Mouse (Mus musculus): ENCODE results near the gene Gtpbp4. TPM values are rescaled to one million over a fixed set of nuclear protein-coding genes. Genes with fewer than 3 reads are reported as not detected.

Gtpbp4 gene
- total RNA-seq (2021) = 10 to 100 TPM; 39.8 to 45.0 TPM
- long read RNA-seq, experiment 1, full-length matches to known transcripts = 22 of 33 reads
- long read RNA-seq, experiment 1, partial matches to known transcripts = 4 of 33 reads
- long read RNA-seq, experiment 1, other reads (novel, unspliced or antisense) = 7 of 33 reads
- long read RNA-seq, experiment 2, full-length matches to known transcripts = 29 of 34 reads
- long read RNA-seq, experiment 2, partial matches to known transcripts = 2 of 34 reads
- long read RNA-seq, experiment 2, other reads (novel, unspliced or antisense) = 3 of 34 reads

- DNase-seq (ENCODE audit: low spot score in 2 of 2) = peak; percentile 95 to 98
- Histone ChIP-seq H3K27ac (peak within 1 kb of the TSS; percentile 97), H3K4me3 (peak within 1 kb of the TSS; percentile 90)
- TF ChIP-seq CTCF (conservative IDR thresholded peaks at IDR 0.05) = peak; percentile 87
Measured at GRCm38 (mm10) chr13:8995990-8996786, at the start of gene Gtpbp4. Gtpbp4 (minus strand) TSS chr13:8996083.

GRCm38 (mm10) chr13:9044731-9045130 lies 48.8 kb upstream of the Gtpbp4 start:
- no peak overlapping the region for H3K27ac ChIP-seq
- H3K4me3 ChIP-seq = no peak overlapping the region
- TF ChIP-seq CTCF (conservative IDR thresholded peaks at IDR 0.05) = no peak
- no peak for DNase-seq (ENCODE audit: low spot score in 2 of 2)

GRCm38 (mm10) chr13:9043289-9044049 lies 47.6 kb upstream of the Gtpbp4 start:
- no peak for DNase-seq (ENCODE audit: low spot score in 2 of 2)
- no peak for TF ChIP-seq CTCF (conservative IDR thresholded peaks at IDR 0.05)
- H3K4me3 ChIP-seq = no peak overlapping the region
- H3K27ac ChIP-seq = no peak overlapping the region

- H3K27ac ChIP-seq = no peak overlapping the region
- no peak for TF ChIP-seq CTCF (conservative IDR thresholded peaks at IDR 0.05)
- H3K4me3 ChIP-seq = no peak overlapping the region
- no peak for DNase-seq (ENCODE audit: low spot score in 2 of 2)
Measured at GRCm38 (mm10) chr13:9040626-9041025, 44.7 kb upstream of the Gtpbp4 start.

- no peak for TF ChIP-seq CTCF (conservative IDR thresholded peaks at IDR 0.05)
- DNase-seq (ENCODE audit: low spot score in 2 of 2) = no peak
- Histone ChIP-seq H3K27ac (no peak overlapping the region), H3K4me3 (no peak overlapping the region)
Measured at GRCm38 (mm10) chr13:9031996-9032661, 36.2 kb upstream of the Gtpbp4 start.

GRCm38 (mm10) chr13:9030364-9030763 lies 34.5 kb upstream of the Gtpbp4 start:
- no peak overlapping the region for H3K27ac ChIP-seq
- no peak for DNase-seq (ENCODE audit: low spot score in 2 of 2)
- no peak for TF ChIP-seq CTCF (conservative IDR thresholded peaks at IDR 0.05)
- no peak overlapping the region for H3K4me3 ChIP-seq

- no peak overlapping the region for H3K4me3 ChIP-seq
- no peak for DNase-seq (ENCODE audit: low spot score in 2 of 2)
- TF ChIP-seq CTCF (conservative IDR thresholded peaks at IDR 0.05) = no peak
Measured at GRCm38 (mm10) chr13:9027251-9027650, 31.4 kb upstream of the Gtpbp4 start.

GRCm38 (mm10) chr13:9022623-9023022 lies 26.7 kb upstream of the Gtpbp4 start:
- Histone ChIP-seq H3K4me3 (no peak overlapping the region), H3K27ac (no peak overlapping the region)
- no peak for TF ChIP-seq CTCF (conservative IDR thresholded peaks at IDR 0.05)
- DNase-seq (ENCODE audit: low spot score in 2 of 2) = no peak

More at GRCm38 (mm10) chr13:9027251-9027650, 31.4 kb upstream of the Gtpbp4 start:
- H3K27ac ChIP-seq = no peak overlapping the region

GRCm38 (mm10) chr13:9021556-9021955 lies 25.7 kb upstream of the Gtpbp4 start:
- no peak overlapping the region for H3K27ac ChIP-seq
- no peak overlapping the region for H3K4me3 ChIP-seq
- DNase-seq (ENCODE audit: low spot score in 2 of 2) = no peak
- no peak for TF ChIP-seq CTCF (conservative IDR thresholded peaks at IDR 0.05)

GRCm38 (mm10) chr13:9019713-9020112 lies 23.8 kb upstream of the Gtpbp4 start:
- no peak overlapping the region for H3K27ac ChIP-seq
- no peak overlapping the region for H3K4me3 ChIP-seq
- TF ChIP-seq CTCF (conservative IDR thresholded peaks at IDR 0.05) = no peak

GRCm38 (mm10) chr13:9018974-9019587 lies 23.2 kb upstream of the Gtpbp4 start:
- TF ChIP-seq CTCF (conservative IDR thresholded peaks at IDR 0.05) = no peak
- Histone ChIP-seq H3K27ac (no peak overlapping the region), H3K4me3 (no peak overlapping the region)
- DNase-seq (ENCODE audit: low spot score in 2 of 2) = no peak

More at GRCm38 (mm10) chr13:9019713-9020112, 23.8 kb upstream of the Gtpbp4 start:
- no peak for DNase-seq (ENCODE audit: low spot score in 2 of 2)

GRCm38 (mm10) chr13:9017190-9017589 lies 21.3 kb upstream of the Gtpbp4 start:
- Histone ChIP-seq H3K27ac (no peak overlapping the region), H3K4me3 (no peak overlapping the region)
- no peak for TF ChIP-seq CTCF (conservative IDR thresholded peaks at IDR 0.05)
- DNase-seq (ENCODE audit: low spot score in 2 of 2) = no peak

All from layer of hippocampus, adult 2 months (tissue).